Comparison of ENCODE assay signal across 8 mouse cellular contexts in the genomic region with DNA sequence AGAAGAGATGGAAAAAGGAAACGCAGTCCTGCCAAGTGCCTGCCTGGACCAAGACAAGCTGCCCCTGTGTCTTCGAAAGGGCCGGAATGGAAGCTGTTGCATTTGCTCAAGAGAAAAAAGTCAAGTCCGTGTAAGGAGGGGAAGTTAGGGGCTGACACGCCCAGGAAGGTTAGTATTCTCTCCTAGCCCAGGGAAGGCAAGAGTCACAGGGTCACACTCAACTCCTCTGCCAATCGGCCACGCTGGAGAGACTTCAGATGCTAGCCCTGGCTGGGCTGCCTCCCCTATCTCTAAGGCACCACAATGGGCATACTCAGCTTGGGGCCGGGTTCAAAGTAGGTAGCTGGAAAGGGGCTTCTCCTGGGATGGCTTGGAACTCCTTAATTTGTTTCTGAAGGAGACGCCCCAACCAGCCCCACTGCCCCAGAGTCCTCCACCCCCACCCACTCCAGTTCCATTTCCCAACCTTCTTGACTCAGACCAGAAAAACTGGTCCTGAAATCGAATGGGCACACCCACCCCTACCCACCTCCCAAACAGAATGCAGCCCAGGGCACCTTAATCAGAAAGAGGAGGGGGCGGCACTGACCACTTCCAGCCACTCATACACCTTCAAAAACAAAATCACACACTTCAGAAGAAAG. TPM values are rescaled to one million over a fixed set of nuclear protein-coding genes. Genes with fewer than 3 reads are reported as not detected.
DNase-seq lines count a peak whose midpoint lies in the region; ATAC-seq and TF ChIP-seq lines count a peak whose summit lies in the region.

No protein-coding gene starts in this region.

- intact Hi-C loops in gastrocnemius, postnatal 36 days (cut with DNase I): no loop called here

- no peak for TF ChIP-seq CTCF in embryonic fibroblast, embryonic 13.5 days (IDR thresholded peaks at IDR 0.05; ENCODE audit: borderline replicate concordance, insufficient read depth, low read length)

- H3K27ac ChIP-seq in embryonic fibroblast, embryonic 13.5 days (ENCODE audit: insufficient read depth, low read length): no peak overlapping the region
- no peak overlapping the region for H3K27ac ChIP-seq in limb, embryonic 11.5 days (replicated peaks; ENCODE audit: low read depth, low read length)
- H3K27ac ChIP-seq in midbrain, embryonic 10.5 days (replicated peaks): peak overlapping the region; percentile 98; the same call in 1 of the 2 replicates

- peaks cover 12% of the 10 kb centered on the region for H3K36me3 ChIP-seq in limb, embryonic 11.5 days (ENCODE audit: control insufficient read depth, insufficient read depth, low read length)
- peaks cover 54% of the 10 kb centered on the region for H3K36me3 ChIP-seq in midbrain, embryonic 10.5 days

- 59% methylated on average over 11 of the region's 11 CpGs for WGBS in limb, embryonic 11.5 days
- WGBS in midbrain, embryonic 10.5 days: 68% methylated on average over 11 of the region's 11 CpGs

- DNase-seq in adrenal gland, postnatal 14 days: peak; percentile 56
- DNase-seq in adrenal gland, adult 8-10 months: no peak
- DNase-seq in limb, embryonic 11.5 days (ENCODE audit: low spot score): no peak
- no peak for DNase-seq in midbrain, embryonic 10.5 days (ENCODE audit: low spot score)
- DNase-seq in cerebellum, postnatal 4 days (ENCODE audit: low spot score in 2 of 2): no peak
- no peak for DNase-seq in cerebellum, postnatal 10 days
- no peak for DNase-seq in gastrocnemius, postnatal 36 days

- no peak overlapping the region for H3K9ac ChIP-seq in limb, embryonic 11.5 days (ENCODE audit: low read length)

- peak overlapping the region; percentile 93 for H3K4me3 ChIP-seq in embryonic fibroblast, embryonic 13.5 days (ENCODE audit: insufficient read depth, low read length)
- 0 out of 2 replicates have a peak overlapping the region, but pooled peaks have one; percentile 2 for H3K4me3 ChIP-seq in limb, embryonic 11.5 days (ENCODE audit: low read depth, low read length)
- peak overlapping the region; percentile 96 for H3K4me3 ChIP-seq in midbrain, embryonic 10.5 days

- peak overlapping the region; percentile 96 for H3K4me2 ChIP-seq in limb, embryonic 11.5 days (ENCODE audit: low read depth, severe bottlenecking)

- TF ChIP-seq POLR2A in embryonic fibroblast, embryonic 13.5 days (IDR thresholded peaks at IDR 0.05; ENCODE audit: low read depth, low read length): no peak

- H3K4me1 ChIP-seq in embryonic fibroblast, embryonic 13.5 days (ENCODE audit: control insufficient read depth, insufficient read depth, low read length): peaks cover 12% of the 10 kb centered on the region; the same call in 1 of the 2 replicates
- H3K4me1 ChIP-seq in limb, embryonic 11.5 days (ENCODE audit: control insufficient read depth, insufficient read depth, low read length): peaks cover 21% of the 10 kb centered on the region
- H3K4me1 ChIP-seq in midbrain, embryonic 10.5 days: peaks cover 40% of the 10 kb centered on the region

- no peaks in the 10 kb centered on the region for H3K9me3 ChIP-seq in limb, embryonic 11.5 days (ENCODE audit: control insufficient read depth, low read length)
- H3K9me3 ChIP-seq in midbrain, embryonic 10.5 days (replicated peaks): no peaks in the 10 kb centered on the region

- H3K27me3 ChIP-seq in limb, embryonic 11.5 days (ENCODE audit: control insufficient read depth, insufficient read depth, low read length): no peaks in the 10 kb centered on the region
- 0 out of 2 replicates have a peak, but pooled peaks cover 7% of the 10 kb centered on the region for H3K27me3 ChIP-seq in midbrain, embryonic 10.5 days (ENCODE audit: low read depth, poor library complexity, severe bottlenecking)

- no peak for ATAC-seq in limb, embryonic 11.5 days (ENCODE audit: insufficient number of reproducible peaks, low FRiP score, low TSS enrichment, low read depth)

RNA-seq across cellular contexts. Expression of a gene that starts 2.7 kb away (rescaled TPM):
- total RNA-seq in adrenal gland, postnatal 14 days (2021): 805 and 809 TPM in 2 replicates
- total RNA-seq in adrenal gland, adult 8-10 months (2022): 1,000 to 10,000 TPM; 1,202 to 1,723 (median 1,362) TPM
- polyA plus RNA-seq in embryonic fibroblast, embryonic 13.5 days (2011; ENCODE audit: insufficient read length, low read depth, missing spikeins): 111 and 143 TPM in 2 replicates
- polyA plus RNA-seq in limb, embryonic 11.5 days (2014; fragmentation: Nextera tagmentation; extraction: Ambion mirVana): 182 and 195 TPM in 2 replicates
- 312 and 380 TPM in 2 replicates for polyA plus RNA-seq in midbrain, embryonic 10.5 days (2016; fragmentation: Nextera tagmentation; extraction: Ambion mirVana)
- total RNA-seq in gastrocnemius, postnatal 36 days (2021): 10 to 100 TPM; 10.4 to 13.6 TPM

RNA-seq across cellular contexts. Expression of a gene that starts 20.3 kb away (rescaled TPM):
- 1.3 TPM in 2 replicates for total RNA-seq in adrenal gland, postnatal 14 days (2021)
- 1 to 10 TPM; 4.4 to 6.4 (median 5.4) TPM for total RNA-seq in adrenal gland, adult 8-10 months (2022)
- 0.20 TPM in 1 of 2 replicates, not detected in the other for polyA plus RNA-seq in embryonic fibroblast, embryonic 13.5 days (2011; ENCODE audit: insufficient read length, low read depth, missing spikeins)
- polyA plus RNA-seq in limb, embryonic 11.5 days (2014; fragmentation: Nextera tagmentation; extraction: Ambion mirVana): 0.62 and 1.1 TPM in 2 replicates
- 1.9 and 2.3 TPM in 2 replicates for polyA plus RNA-seq in midbrain, embryonic 10.5 days (2016; fragmentation: Nextera tagmentation; extraction: Ambion mirVana)
- total RNA-seq in gastrocnemius, postnatal 36 days (2021): under 1 TPM; 0.10 to 0.54 TPM

RNA-seq across cellular contexts. Expression of a gene that starts 49.6 kb away (rescaled TPM):
- total RNA-seq in adrenal gland, postnatal 14 days (2021): 35.5 and 38.4 TPM in 2 replicates
- 10 to 100 TPM; 47.5 to 85.0 (median 71.9) TPM for total RNA-seq in adrenal gland, adult 8-10 months (2022)
- polyA plus RNA-seq in embryonic fibroblast, embryonic 13.5 days (2011; ENCODE audit: insufficient read length, low read depth, missing spikeins): 10.1 and 10.6 TPM in 2 replicates
- 21.9 and 23.8 TPM in 2 replicates for polyA plus RNA-seq in limb, embryonic 11.5 days (2014; fragmentation: Nextera tagmentation; extraction: Ambion mirVana)
- polyA plus RNA-seq in midbrain, embryonic 10.5 days (2016; fragmentation: Nextera tagmentation; extraction: Ambion mirVana): 17.7 and 22.6 TPM in 2 replicates
- total RNA-seq in gastrocnemius, postnatal 36 days (2021): 1 to 10 TPM; 4.3 to 7.3 TPM

RNA-seq across cellular contexts. Expression of a gene that starts 52.6 kb away (rescaled TPM):
- total RNA-seq in adrenal gland, postnatal 14 days (2021): 42.9 and 44.2 TPM in 2 replicates
- total RNA-seq in adrenal gland, adult 8-10 months (2022): 10 to 100 TPM; 62.9 to 96.4 (median 75.3) TPM
- 20.9 and 21.4 TPM in 2 replicates for polyA plus RNA-seq in embryonic fibroblast, embryonic 13.5 days (2011; ENCODE audit: insufficient read length, low read depth, missing spikeins)
- 13.8 and 15.7 TPM in 2 replicates for polyA plus RNA-seq in limb, embryonic 11.5 days (2014; fragmentation: Nextera tagmentation; extraction: Ambion mirVana)
- 6.9 and 8.2 TPM in 2 replicates for polyA plus RNA-seq in midbrain, embryonic 10.5 days (2016; fragmentation: Nextera tagmentation; extraction: Ambion mirVana)
- total RNA-seq in gastrocnemius, postnatal 36 days (2021): 1 to 10 TPM; 3.3 to 3.7 TPM

Comparison
In these comparisons a context has a peak if more than half of its experiments do, and no peak if none do; other contexts are left out.
1. H3K4me3 ChIP-seq: peak in every context shown above with its lines; median percentile 96 in midbrain, embryonic 10.5 days; 93 in embryonic fibroblast, embryonic 13.5 days; 2 in limb, embryonic 11.5 days.
2. RNA of a gene that starts 2.7 kb away (total RNA-seq): 1,202 to 1,723 TPM in adrenal gland, adult 8-10 months and 805 to 809 TPM in adrenal gland, postnatal 14 days; 10.4 to 13.6 TPM in gastrocnemius, postnatal 36 days; every median in the first group is over 10 times any median in the second.